Comparison of ENCODE assay signal across 18 mouse cellular contexts in the genomic region with DNA sequence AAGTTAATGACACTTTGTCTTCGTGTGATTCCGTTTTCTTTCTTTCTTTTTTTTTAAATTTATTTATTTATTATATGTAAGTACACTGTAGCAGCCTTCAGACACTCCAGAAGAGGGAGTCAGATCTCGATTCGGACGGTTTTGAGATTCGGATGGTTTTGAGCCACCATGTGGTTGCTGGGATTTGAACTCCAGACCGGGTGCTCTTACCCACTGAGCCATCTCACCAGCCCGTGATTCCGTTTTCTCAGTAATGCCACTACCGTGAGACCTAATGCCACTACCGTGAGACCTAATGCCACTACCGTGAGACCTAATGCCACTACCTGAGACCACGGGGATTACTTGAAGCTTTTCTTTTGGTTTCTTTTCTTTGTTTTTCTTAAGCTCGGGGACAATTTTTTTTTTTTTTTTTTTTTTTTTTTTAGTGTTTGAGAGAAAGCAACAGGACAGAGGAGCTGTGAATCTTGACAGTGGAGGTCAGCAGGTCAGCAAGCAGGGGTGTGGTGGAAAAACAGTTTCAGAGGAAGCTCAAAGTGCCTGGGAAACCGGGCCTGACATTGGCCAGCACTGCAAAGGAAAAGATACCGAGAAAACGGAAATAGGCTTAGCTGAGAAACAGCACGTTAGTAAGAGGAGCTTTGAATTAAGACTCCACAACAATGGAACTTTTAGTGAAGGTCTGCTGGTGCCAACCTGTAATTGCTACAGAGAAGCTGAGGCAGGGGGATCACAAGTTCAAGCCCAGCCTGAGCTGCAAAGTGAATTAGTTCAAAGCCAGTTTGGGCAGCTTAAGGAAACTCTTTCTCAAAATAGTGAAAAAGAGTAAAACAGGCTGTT. TPM values are rescaled to one million over a fixed set of nuclear protein-coding genes. Genes with fewer than 3 reads are reported as not detected.
DNase-seq lines count a peak whose midpoint lies in the region; ATAC-seq and TF ChIP-seq lines count a peak whose summit lies in the region.
"Had no signal": no experiment of that assay in that cellular context is flagged by ENCODE, and none has a peak within 500 bp of the region (broad histone marks: within the 10 kb centered on the region; RNA-seq: fewer than 3 reads in every experiment).

No protein-coding gene starts in this region.

- H3K27ac ChIP-seq in heart, embryonic 11.5 days (ENCODE audit: low read depth, low read length), result peak overlapping the region; percentile 57; the same call in 1 of the 2 replicates
- H3K27ac ChIP-seq in liver, adult 2 months (replicated peaks; ENCODE audit: insufficient read depth, low read depth, low read length), result peak overlapping the region; percentile 36; the same call in 1 of the 2 replicates
- H3K27ac ChIP-seq in hindbrain, embryonic 16.5 days (ENCODE audit: low read depth, low read length), result no peak overlapping the region
- no peak overlapping the region for H3K27ac ChIP-seq in forebrain, embryonic 12.5 days
- H3K27ac ChIP-seq: embryonic facial prominence, embryonic 10.5 days; forebrain, embryonic 15.5 days; hindbrain, postnatal 0 days; midbrain, embryonic 10.5 days; stomach, postnatal 0 days had no signal

- no peak for TF ChIP-seq CTCF in liver, adult 2 months (IDR thresholded peaks at IDR 0.05; ENCODE audit: low read depth, low read length)

- ATAC-seq in heart, embryonic 11.5 days (replicated peaks; ENCODE audit: insufficient number of reproducible peaks, low FRiP score, low TSS enrichment), result no peak
- no peak for ATAC-seq in hindbrain, embryonic 16.5 days
- ATAC-seq in forebrain, embryonic 12.5 days (ENCODE audit: low FRiP score), result no peak
- ATAC-seq: activated CD4-positive, CD25-positive, alpha-beta regulatory T cell, adult 4 months; forebrain, embryonic 15.5 days; hindbrain, postnatal 0 days; Patski had no signal

- no peak for TF ChIP-seq POLR2A in liver, adult 2 months (IDR thresholded peaks at IDR 0.05; ENCODE audit: extremely low read depth, insufficient read depth, low read length)

- H3K4me2 ChIP-seq in heart, embryonic 11.5 days, result no peak overlapping the region
- H3K4me2 ChIP-seq in hindbrain, embryonic 16.5 days (ENCODE audit: low read length), result no peak overlapping the region
- no peak overlapping the region for H3K4me2 ChIP-seq in forebrain, embryonic 12.5 days
- H3K4me2 ChIP-seq: forebrain, embryonic 15.5 days had no signal

- H3K79me2 ChIP-seq in liver, adult 2 months (ENCODE audit: control insufficient read depth, insufficient read depth, low read length), result no peaks in the 10 kb centered on the region

- H3K27me3 ChIP-seq in heart, embryonic 11.5 days (ENCODE audit: control insufficient read depth, insufficient read depth, low read length), result no peaks in the 10 kb centered on the region
- H3K27me3 ChIP-seq in liver, adult 2 months (ENCODE audit: control insufficient read depth, insufficient read depth, low read length), result no peaks in the 10 kb centered on the region
- H3K27me3 ChIP-seq in hindbrain, embryonic 16.5 days (replicated peaks; ENCODE audit: control insufficient read depth, insufficient read depth, low read length), result no peaks in the 10 kb centered on the region
- H3K27me3 ChIP-seq in forebrain, embryonic 12.5 days, result no peaks in the 10 kb centered on the region
- H3K27me3 ChIP-seq: forebrain, embryonic 15.5 days; Patski had no signal

- H3K4me1 ChIP-seq in heart, embryonic 11.5 days (ENCODE audit: control insufficient read depth, insufficient read depth, low read length), result 0 out of 2 replicates have a peak, but pooled peaks cover 3% of the 10 kb centered on the region
- peaks cover 1% of the 10 kb centered on the region for H3K4me1 ChIP-seq in liver, adult 2 months (ENCODE audit: control insufficient read depth, insufficient read depth, low read length)
- no peaks in the 10 kb centered on the region for H3K4me1 ChIP-seq in hindbrain, embryonic 16.5 days (ENCODE audit: control insufficient read depth, insufficient read depth, low read depth, low read length)
- no peaks in the 10 kb centered on the region; the same call in 1 of the 2 replicates for H3K4me1 ChIP-seq in forebrain, embryonic 12.5 days
- H3K4me1 ChIP-seq: embryonic facial prominence, embryonic 10.5 days; forebrain, embryonic 15.5 days; midbrain, embryonic 10.5 days had no signal

- no peaks in the 10 kb centered on the region for H3K36me3 ChIP-seq in heart, embryonic 11.5 days (ENCODE audit: control insufficient read depth, insufficient read depth, low read length)
- no peaks in the 10 kb centered on the region for H3K36me3 ChIP-seq in liver, adult 2 months (ENCODE audit: control insufficient read depth, insufficient read depth, low read length)
- H3K36me3 ChIP-seq in hindbrain, embryonic 16.5 days (ENCODE audit: control insufficient read depth, insufficient read depth, low read length), result no peaks in the 10 kb centered on the region
- H3K36me3 ChIP-seq in forebrain, embryonic 12.5 days (replicated peaks), result no peaks in the 10 kb centered on the region
- H3K36me3 ChIP-seq: embryonic facial prominence, embryonic 10.5 days; forebrain, embryonic 15.5 days; midbrain, embryonic 10.5 days had no signal

- no peak for DNase-seq in heart, adult 9 months (ENCODE audit: low spot score in 2 of 2)
- peak; percentile 12 for DNase-seq in liver, adult 2 months (ENCODE audit: extremely low read depth, low read depth, low spot score)
- no peak for DNase-seq in liver
- DNase-seq in induced T-regulatory cell, adult 2 months (ENCODE audit: low read depth), result peak; percentile 34
- DNase-seq: adrenal gland, postnatal 14 days; cerebellum, adult 18-20 months; layer of hippocampus, postnatal 36 days; right cerebral cortex, postnatal 14 days had no signal

- WGBS in heart, embryonic 11.5 days (ENCODE audit: insufficient replicate concordance), result 76% methylated on average over 18 of the region's 18 CpGs
- 83% methylated on average over 18 of the region's 18 CpGs for WGBS in liver, adult 2 months
- 83% methylated on average over 18 of the region's 18 CpGs for WGBS in hindbrain, embryonic 16.5 days
- 83% methylated on average over 18 of the region's 18 CpGs for WGBS in forebrain, embryonic 12.5 days

- no peak overlapping the region for H3K9ac ChIP-seq in heart, embryonic 11.5 days (ENCODE audit: low read depth, low read length)
- no peak overlapping the region for H3K9ac ChIP-seq in liver, adult 2 months (ENCODE audit: low read depth, low read length)
- no peak overlapping the region for H3K9ac ChIP-seq in hindbrain, embryonic 16.5 days (ENCODE audit: low read depth, low read length)
- no peak overlapping the region for H3K9ac ChIP-seq in forebrain, embryonic 12.5 days
- H3K9ac ChIP-seq: forebrain, embryonic 15.5 days had no signal

- no peak overlapping the region for H3K4me3 ChIP-seq in heart, embryonic 11.5 days (ENCODE audit: low read depth, low read length)
- H3K4me3 ChIP-seq in liver, adult 2 months (ENCODE audit: insufficient read depth, low read depth, low read length), result no peak overlapping the region
- H3K4me3 ChIP-seq in hindbrain, embryonic 16.5 days (ENCODE audit: low read length), result no peak overlapping the region
- no peak overlapping the region for H3K4me3 ChIP-seq in forebrain, embryonic 12.5 days (replicated peaks)
- H3K4me3 ChIP-seq: embryonic facial prominence, embryonic 10.5 days; forebrain, embryonic 15.5 days; midbrain, embryonic 10.5 days had no signal

- no peaks in the 10 kb centered on the region for H3K9me3 ChIP-seq in heart, embryonic 11.5 days (replicated peaks; ENCODE audit: control insufficient read depth, low read length)
- H3K9me3 ChIP-seq in hindbrain, embryonic 16.5 days (ENCODE audit: control insufficient read depth, low read length), result no peaks in the 10 kb centered on the region
- no peaks in the 10 kb centered on the region for H3K9me3 ChIP-seq in forebrain, embryonic 12.5 days
- H3K9me3 ChIP-seq: embryonic facial prominence, embryonic 10.5 days; forebrain, embryonic 15.5 days; midbrain, embryonic 10.5 days had no signal

RNA-seq across cellular contexts. Expression of gene Pds5a, which starts 19.2 kb away (rescaled TPM):
- polyA plus RNA-seq in heart, embryonic 11.5 days (2014; fragmentation: Nextera tagmentation; extraction: Ambion mirVana), result 68.0 and 70.8 TPM in 2 replicates
- total RNA-seq in liver, adult 2 months (2014; rRNA removed), result 64.4 and 69.5 TPM in 2 replicates
- 6.7 and 8.2 TPM in 2 replicates for polyA plus RNA-seq in liver, adult 2 months (2012; rRNA removed)
- polyA plus RNA-seq in hindbrain, embryonic 16.5 days (2015; fragmentation: Nextera tagmentation; extraction: Ambion mirVana), result 27.7 and 35.0 TPM in 2 replicates
- 130 and 136 TPM in 2 replicates for polyA plus RNA-seq in forebrain, embryonic 12.5 days (2016; fragmentation: Nextera tagmentation; extraction: Ambion mirVana)

RNA-seq across cellular contexts. Expression of gene N4bp2, which starts 46.0 kb away (rescaled TPM):
- 32.7 and 47.9 TPM in 2 replicates for polyA plus RNA-seq in heart, embryonic 11.5 days (2014; fragmentation: Nextera tagmentation; extraction: Ambion mirVana)
- total RNA-seq in liver, adult 2 months (2014; rRNA removed), result 21.7 and 23.8 TPM in 2 replicates
- 4.1 and 4.6 TPM in 2 replicates for polyA plus RNA-seq in liver, adult 2 months (2012; rRNA removed)
- 12.0 and 12.1 TPM in 2 replicates for polyA plus RNA-seq in hindbrain, embryonic 16.5 days (2015; fragmentation: Nextera tagmentation; extraction: Ambion mirVana)
- polyA plus RNA-seq in forebrain, embryonic 12.5 days (2016; fragmentation: Nextera tagmentation; extraction: Ambion mirVana), result 42.1 and 43.5 TPM in 2 replicates

Comparison
In these comparisons a context has a peak if more than half of its experiments do, and no peak if none do; other contexts are left out.
1. DNase-seq: peak in liver, adult 2 months (single experiment) and induced T-regulatory cell, adult 2 months (single experiment); none in heart, adult 9 months (0 of 2) and liver (single experiment).
2. H3K27ac ChIP-seq: peak in heart, embryonic 11.5 days (single experiment) and liver, adult 2 months (single experiment); none in hindbrain, embryonic 16.5 days (single experiment) and forebrain, embryonic 12.5 days (single experiment).